Comparison of ENCODE assay signal across 16 mouse cellular contexts in the genomic region with DNA sequence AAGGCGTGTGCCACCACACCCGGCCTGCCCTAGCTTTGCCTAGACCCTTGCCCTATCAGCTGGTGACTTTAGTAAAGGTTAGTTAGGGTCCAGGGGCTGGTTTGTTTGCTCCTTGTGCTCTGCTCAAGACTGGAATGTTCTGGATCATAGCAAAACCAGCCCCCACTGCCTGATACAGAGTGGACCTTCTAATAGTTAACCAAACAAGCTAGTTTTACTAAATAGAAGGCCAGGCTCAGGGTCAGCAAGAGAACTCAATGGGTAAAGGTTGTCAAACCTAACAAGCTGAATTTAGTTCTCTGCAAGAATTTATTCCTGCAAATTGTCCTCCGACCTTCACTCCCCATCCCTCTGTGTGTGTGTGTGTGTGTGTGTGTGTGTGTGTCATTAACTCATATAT. TPM values are rescaled to one million over a fixed set of nuclear protein-coding genes. Genes with fewer than 3 reads are reported as not detected.
DNase-seq lines count a peak whose midpoint lies in the region; ATAC-seq and TF ChIP-seq lines count a peak whose summit lies in the region.
"Had no signal": no experiment of that assay in that cellular context is flagged by ENCODE, and none has a peak within 500 bp of the region (broad histone marks: within the 10 kb centered on the region; RNA-seq: fewer than 3 reads in every experiment).

No protein-coding gene starts in this region.

- no peak overlapping the region for H3K4me2 ChIP-seq in midbrain, embryonic 11.5 days
- H3K4me2 ChIP-seq in midbrain, embryonic 13.5 days (replicated peaks), result no peak overlapping the region
- no peak overlapping the region for H3K4me2 ChIP-seq in kidney, postnatal 0 days (ENCODE audit: low read length)
- no peak overlapping the region for H3K4me2 ChIP-seq in neural tube, embryonic 15.5 days
- H3K4me2 ChIP-seq: forebrain, embryonic 13.5 days; heart, embryonic 11.5 days; hindbrain, embryonic 12.5 days; midbrain, embryonic 12.5 days had no signal

- H3K9me3 ChIP-seq in midbrain, embryonic 11.5 days (ENCODE audit: control insufficient read depth, low read length), result no peaks in the 10 kb centered on the region
- H3K9me3 ChIP-seq in midbrain, embryonic 13.5 days, result no peaks in the 10 kb centered on the region
- no peaks in the 10 kb centered on the region for H3K9me3 ChIP-seq in kidney, postnatal 0 days (replicated peaks; ENCODE audit: low read length)
- H3K9me3 ChIP-seq in neural tube, embryonic 15.5 days (replicated peaks), result no peaks in the 10 kb centered on the region
- H3K9me3 ChIP-seq: forebrain, embryonic 13.5 days; hindbrain, embryonic 12.5 days; midbrain, embryonic 12.5 days had no signal

- no peaks in the 10 kb centered on the region for H3K4me1 ChIP-seq in midbrain, embryonic 11.5 days (ENCODE audit: control insufficient read depth, insufficient read depth, low read length)
- peaks cover 8% of the 10 kb centered on the region for H3K4me1 ChIP-seq in midbrain, embryonic 13.5 days (replicated peaks)
- peaks cover 17% of the 10 kb centered on the region; the same call in 1 of the 2 replicates for H3K4me1 ChIP-seq in kidney, adult 2 months (ENCODE audit: control insufficient read depth, insufficient read depth, low read length)
- no peaks in the 10 kb centered on the region for H3K4me1 ChIP-seq in kidney, postnatal 0 days (replicated peaks; ENCODE audit: insufficient read depth, low read length)
- no peaks in the 10 kb centered on the region for H3K4me1 ChIP-seq in neural tube, embryonic 15.5 days
- H3K4me1 ChIP-seq: forebrain, embryonic 13.5 days had no signal

- DNase-seq in midbrain, embryonic 11.5 days (ENCODE audit: low spot score, missing footprints), result peak; percentile 41
- DNase-seq in kidney, adult 2 months, result peak; percentile 85
- no peak for DNase-seq in kidney, postnatal 0 days (ENCODE audit: low spot score)
- peak; percentile 4 to 11 for DNase-seq in kidney, postnatal 4 days
- DNase-seq in lung, postnatal 4 days, result no peak

- no peak for TF ChIP-seq CTCF in kidney, adult 2 months (conservative IDR thresholded peaks at IDR 0.05; ENCODE audit: insufficient read depth, insufficient read length, low read depth, low read length)
- TF ChIP-seq CTCF in kidney, postnatal 0 days (IDR thresholded peaks at IDR 0.05; ENCODE audit: low read depth), result no peak

- no peak for ATAC-seq in midbrain, embryonic 11.5 days (ENCODE audit: low FRiP score)
- no peak for ATAC-seq in midbrain, embryonic 13.5 days
- ATAC-seq in kidney, postnatal 0 days (replicated peaks; ENCODE audit: low FRiP score, low read depth), result peak; percentile 49; the same call in 1 of the 2 replicates
- no peak for ATAC-seq in inflammation-experienced regulatory T-cells, adult 6 months
- ATAC-seq in neural tube, embryonic 15.5 days (ENCODE audit: low FRiP score), result no peak
- ATAC-seq: activated CD4-positive, CD25-positive, alpha-beta regulatory T cell, adult 4 months; CD4-positive, CD25-positive, alpha-beta regulatory T cell, adult 4 months; forebrain, embryonic 13.5 days had no signal

- no peak overlapping the region for H3K9ac ChIP-seq in midbrain, embryonic 11.5 days (ENCODE audit: low read length)
- H3K9ac ChIP-seq in midbrain, embryonic 13.5 days (replicated peaks), result no peak overlapping the region
- no peak overlapping the region for H3K9ac ChIP-seq in kidney, postnatal 0 days (ENCODE audit: low read depth, low read length)
- no peak overlapping the region for H3K9ac ChIP-seq in neural tube, embryonic 15.5 days (replicated peaks)
- H3K9ac ChIP-seq: forebrain, embryonic 13.5 days; hindbrain, embryonic 12.5 days; liver, embryonic 14.5 days; midbrain, embryonic 12.5 days had no signal

- H3K27me3 ChIP-seq in midbrain, embryonic 11.5 days (ENCODE audit: control insufficient read depth, insufficient read depth, low read length), result no peaks in the 10 kb centered on the region
- no peaks in the 10 kb centered on the region for H3K27me3 ChIP-seq in midbrain, embryonic 13.5 days
- H3K27me3 ChIP-seq in kidney, adult 2 months (replicated peaks; ENCODE audit: control insufficient read depth, insufficient read depth, low read length), result no peaks in the 10 kb centered on the region
- H3K27me3 ChIP-seq in kidney, postnatal 0 days (ENCODE audit: insufficient read depth, low read length), result no peaks in the 10 kb centered on the region
- H3K27me3 ChIP-seq in neural tube, embryonic 15.5 days (replicated peaks), result no peaks in the 10 kb centered on the region
- H3K27me3 ChIP-seq: forebrain, embryonic 13.5 days; hindbrain, embryonic 12.5 days; midbrain, embryonic 12.5 days had no signal

- no peak overlapping the region for H3K27ac ChIP-seq in midbrain, embryonic 11.5 days (ENCODE audit: low read depth, low read length)
- H3K27ac ChIP-seq in midbrain, embryonic 13.5 days, result no peak overlapping the region
- peak overlapping the region; percentile 89 for H3K27ac ChIP-seq in kidney, adult 2 months (ENCODE audit: insufficient read depth, low read depth, low read length)
- H3K27ac ChIP-seq in kidney, postnatal 0 days, result no peak overlapping the region
- no peak overlapping the region for H3K27ac ChIP-seq in neural tube, embryonic 15.5 days (replicated peaks)
- H3K27ac ChIP-seq: forebrain, embryonic 13.5 days; hindbrain, embryonic 12.5 days; liver, embryonic 14.5 days; midbrain, embryonic 12.5 days; stomach, postnatal 0 days had no signal

- H3K4me3 ChIP-seq in midbrain, embryonic 11.5 days (ENCODE audit: low read depth, low read length), result no peak overlapping the region
- H3K4me3 ChIP-seq in midbrain, embryonic 13.5 days (replicated peaks), result no peak overlapping the region
- H3K4me3 ChIP-seq in kidney, adult 2 months (ENCODE audit: insufficient read depth, low read depth, low read length), result no peak overlapping the region
- H3K4me3 ChIP-seq in kidney, postnatal 0 days (replicated peaks; ENCODE audit: low read depth, low read length), result no peak overlapping the region
- no peak overlapping the region for H3K4me3 ChIP-seq in neural tube, embryonic 15.5 days (replicated peaks)
- H3K4me3 ChIP-seq: forebrain, embryonic 13.5 days; hindbrain, embryonic 12.5 days; midbrain, embryonic 12.5 days had no signal

- no peaks in the 10 kb centered on the region for H3K36me3 ChIP-seq in midbrain, embryonic 11.5 days (ENCODE audit: control insufficient read depth, insufficient read depth, low read length)
- H3K36me3 ChIP-seq in midbrain, embryonic 13.5 days, result peaks cover 5% of the 10 kb centered on the region
- no peaks in the 10 kb centered on the region for H3K36me3 ChIP-seq in kidney, adult 2 months (ENCODE audit: control insufficient read depth, insufficient read depth, low read length)
- H3K36me3 ChIP-seq in kidney, postnatal 0 days (ENCODE audit: insufficient read depth, low read length), result no peaks in the 10 kb centered on the region
- peaks cover 2% of the 10 kb centered on the region; the same call in 1 of the 2 replicates for H3K36me3 ChIP-seq in neural tube, embryonic 15.5 days
- H3K36me3 ChIP-seq: hindbrain, embryonic 12.5 days; midbrain, embryonic 12.5 days had no signal

- TF ChIP-seq POLR2A in kidney, adult 2 months (IDR thresholded peaks at IDR 0.05; ENCODE audit: low read depth, low read length), result no peak

- WGBS in midbrain, embryonic 11.5 days, result 86% methylated on average over 3 of the region's 3 CpGs
- WGBS in midbrain, embryonic 13.5 days, result 89% methylated on average over 3 of the region's 3 CpGs
- WGBS in kidney, adult 2 months, result 62% methylated on average over 3 of the region's 3 CpGs
- 83% methylated on average over 3 of the region's 3 CpGs for WGBS in kidney, postnatal 0 days
- WGBS in neural tube, embryonic 15.5 days, result 92% methylated on average over 3 of the region's 3 CpGs

RNA-seq across cellular contexts. Expression of a gene that starts 29.6 kb away (rescaled TPM):
- polyA plus RNA-seq in midbrain, embryonic 11.5 days (2014; fragmentation: Nextera tagmentation; extraction: Ambion mirVana), result 104 and 109 TPM in 2 replicates
- 217 and 238 TPM in 2 replicates for polyA plus RNA-seq in midbrain, embryonic 13.5 days (2015; fragmentation: Nextera tagmentation; extraction: Ambion mirVana)
- polyA plus RNA-seq in kidney, adult 2 months (2012; rRNA removed), result 68.3 and 78.0 TPM in 2 replicates
- polyA plus RNA-seq in kidney, postnatal 0 days (2015; fragmentation: Nextera tagmentation; extraction: Ambion mirVana), result 74.6 and 79.5 TPM in 2 replicates
- 10 to 100 TPM; 10.9 to 24.0 (median 19.8) TPM for polyA plus RNA-seq in inflammation-experienced regulatory T-cells, adult 6 months (2017; shearing (Covaris generic))
- polyA plus RNA-seq in neural tube, embryonic 15.5 days (2015; fragmentation: Nextera tagmentation; extraction: Ambion mirVana), result 187 and 210 TPM in 2 replicates

RNA-seq across cellular contexts. Expression of a gene that starts 54.2 kb away (rescaled TPM):
- 8.3 and 9.2 TPM in 2 replicates for polyA plus RNA-seq in midbrain, embryonic 11.5 days (2014; fragmentation: Nextera tagmentation; extraction: Ambion mirVana)
- polyA plus RNA-seq in midbrain, embryonic 13.5 days (2015; fragmentation: Nextera tagmentation; extraction: Ambion mirVana), result 20.9 and 29.5 TPM in 2 replicates
- 19.1 and 24.1 TPM in 2 replicates for polyA plus RNA-seq in kidney, adult 2 months (2012; rRNA removed)
- 11.3 and 13.6 TPM in 2 replicates for polyA plus RNA-seq in kidney, postnatal 0 days (2015; fragmentation: Nextera tagmentation; extraction: Ambion mirVana)
- 1 to 10 TPM; 6.0 to 7.1 (median 6.8) TPM for polyA plus RNA-seq in inflammation-experienced regulatory T-cells, adult 6 months (2017; shearing (Covaris generic))
- polyA plus RNA-seq in neural tube, embryonic 15.5 days (2015; fragmentation: Nextera tagmentation; extraction: Ambion mirVana), result 33.3 and 40.0 TPM in 2 replicates

Comparison
In these comparisons a context has a peak if more than half of its experiments do, and no peak if none do; other contexts are left out.
1. DNase-seq: peak in midbrain, embryonic 11.5 days (single experiment), kidney, adult 2 months (single experiment) and kidney, postnatal 4 days (2 of 2); none in kidney, postnatal 0 days (single experiment) and lung, postnatal 4 days (0 of 2).